Mouse (Mus musculus) liver, embryonic 14.5 days (tissue): ENCODE results near the gene Abca7. TPM values are rescaled to one million over a fixed set of nuclear protein-coding genes. Genes with fewer than 3 reads are reported as not detected.

Source experiments
- ATAC-seq: fragments of 200-750 bp; cut with Nextera tagmentation; 2 replicates; pipeline ENCODE4 v1.8.0; 2017; ENCODE audit warnings: moderate number of reproducible peaks, mild to moderate bottlenecking, moderate library complexity; ENCODE audit not compliant: insufficient read depth
- DNase-seq, 3 experiments: peaks; one replicate each; pipeline ENCODE4 v3.0.0-alpha.2; 2012 to 2013; ENCODE audit warnings: low read depth in 3 of 3, low spot score in 3 of 3
- H3K27ac ChIP-seq: fragments of 300-500 bp; sonication (generic); 2 replicates; pipeline ENCODE4 v1.5.1; 2014; ENCODE audit warnings: moderate library complexity, mild to moderate bottlenecking, control low read depth, inconsistent platforms
- H3K27me3 ChIP-seq: fragments of 300-500 bp; sonication (generic); 2 replicates; pipeline ENCODE4 v1.6.1; 2014; ENCODE audit warnings: mild to moderate bottlenecking, low read length, moderate library complexity; ENCODE audit not compliant: control insufficient read depth, insufficient read depth
- H3K36me3 ChIP-seq: fragments of 300-500 bp; sonication (generic); replicated peaks from 2 replicates; pipeline ENCODE4 v1.6.1; 2014; ENCODE audit warnings: low read depth; ENCODE audit not compliant: control insufficient read depth, insufficient read depth
- H3K4me1 ChIP-seq, 2 experiments: fragments of 200-500 bp in 1 of 2; fragments of 300-500 bp in 1 of 2; sonication (generic) in 1 of 2; replicated peaks; 2 replicates each; pipeline ENCODE4 v1.6.1; 2012 to 2014; ENCODE audit warnings: antibody characterized with exemption in 1 of 2, inconsistent platforms in 1 of 2, low read length in 1 of 2; ENCODE audit not compliant: control insufficient read depth in 2 of 2, insufficient read depth in 2 of 2
- H3K4me2 ChIP-seq: fragments of 300-500 bp; sonication (generic); 2 replicates; pipeline ENCODE4 v1.6.1; 2014; ENCODE audit warnings: low read depth, mild to moderate bottlenecking, control low read depth, moderate library complexity
- H3K4me3 ChIP-seq, 2 experiments: fragments of 200-500 bp in 1 of 2; fragments of 300-500 bp in 1 of 2; sonication (generic) in 1 of 2; 2 replicates each; pipeline ENCODE4 v1.5.1; 2012 to 2014; ENCODE audit warnings: low read depth in 2 of 2, low read length in 2 of 2, mild to moderate bottlenecking in 2 of 2, control low read depth in 1 of 2, inconsistent platforms in 1 of 2, moderate library complexity in 1 of 2; ENCODE audit not compliant: insufficient read depth in 1 of 2
- H3K9ac ChIP-seq: fragments of 300-500 bp; sonication (generic); replicated peaks from 2 replicates; pipeline ENCODE4 v1.6.1; 2014; ENCODE audit warnings: mild to moderate bottlenecking, control low read depth, moderate library complexity
- H3K9me3 ChIP-seq: fragments of 300-500 bp; sonication (generic); 2 replicates; pipeline ENCODE4 v1.6.1; 2016; ENCODE audit warnings: low read length, mixed read lengths; ENCODE audit not compliant: control insufficient read depth
- CTCF ChIP-seq: IDR thresholded peaks from 2 replicates; pipeline ENCODE4 v1.5.1; 2016; ENCODE audit warnings: antibody characterized with exemption, low read depth, control low read depth
- EP300 ChIP-seq: IDR thresholded peaks from 2 replicates; pipeline ENCODE4 v1.6.1; 2016; ENCODE audit warnings: antibody characterized with exemption, low read depth
- WGBS: fragments of 180-500 bp; shearing (Covaris S2); extraction: QIAGEN DNeasy Blood & Tissue Kit; methylation state at CpG from one replicate; pipeline ENCODE4 v1.1.7; 2014; ENCODE audit not compliant: insufficient replicate concordance; 5-methylcytosine and 5-hydroxymethylcytosine counted together
- polyA plus RNA-seq, 2 experiments: library from polyadenylated mRNA; depleted of rRNA in 1 of 2; stranded (reverse) in 1 of 2; unstranded in 1 of 2; fragments of >200 nt; fragmentation: Nextera tagmentation in 1 of 2; extraction: Ambion mirVana in 1 of 2; gene quantifications; 2 replicates each; pipeline versions ENCODE4 v1.2.1 to v1.2.3; 2012 to 2014

The Abca7 gene
- polyA plus RNA-seq (2012; rRNA removed) = 11.2 and 12.7 TPM in 2 replicates
- polyA plus RNA-seq (2014; fragmentation: Nextera tagmentation; extraction: Ambion mirVana) = 4.9 and 6.0 TPM in 2 replicates

- Histone ChIP-seq H3K27ac (peak within 1 kb of the TSS; percentile 95), H3K4me3 (peak within 1 kb of the TSS; percentile 91 to 98), H3K27me3 (no peaks in the 10 kb centered on the region), H3K4me1 (peaks cover 12 to 13% of the 10 kb centered on the region in 2 experiments), H3K4me2 (peak within 1 kb of the TSS; percentile 83), H3K36me3 (peaks cover 10% of the 10 kb centered on the region), H3K9me3 (no peaks in the 10 kb centered on the region; the same call in 1 of the 2 replicates), H3K9ac (peak within 1 kb of the TSS; percentile 96)
- ATAC-seq (peak; percentile 85), DNase-seq (peak; percentile 95 to 96 (median 96))
- TF ChIP-seq EP300 (no peak; the same call in 1 of the 2 replicates), CTCF (peak; percentile 36)
- whole genome bisulfite sequencing = under 1% methylated on average over 34 of the region's 34 CpGs
These were observed at the start of gene Abca7 for GRCm38 (mm10) chr10:79996272-79997033. Gene Abca7 (plus strand): TSS chr10:79996494.

GRCm38 (mm10) chr10:79946752-79947322 lies 49.5 kb upstream of the Abca7 start:
- H3K27me3 ChIP-seq = no peaks in the 10 kb centered on the region
- WGBS = 5% methylated on average over 7 of the region's 7 CpGs
- no peaks in the 10 kb centered on the region for H3K36me3 ChIP-seq
- H3K9me3 ChIP-seq = no peaks in the 10 kb centered on the region
- H3K4me2 ChIP-seq = peak overlapping the region; percentile 27
- no peak overlapping the region; the same call in 1 of the 2 replicates for H3K9ac ChIP-seq
- ATAC-seq (peak; percentile 64), DNase-seq (no peak)
- no peak overlapping the region; a peak in 1 of 4 replicates for H3K4me3 ChIP-seq
- peak overlapping the region; percentile 29 for H3K27ac ChIP-seq
- no peak for TF ChIP-seq CTCF
- TF ChIP-seq EP300 = no peak
- peaks cover 28 to 38% of the 10 kb centered on the region in 2 experiments for H3K4me1 ChIP-seq

- Histone ChIP-seq H3K4me2 (no peak overlapping the region), H3K4me3 (no peak overlapping the region), H3K9me3 (no peaks in the 10 kb centered on the region), H3K36me3 (no peaks in the 10 kb centered on the region), H3K4me1 (peaks cover 28 to 38% of the 10 kb centered on the region in 2 experiments), H3K27ac (no peak overlapping the region), H3K9ac (no peak overlapping the region), H3K27me3 (no peaks in the 10 kb centered on the region)
- TF ChIP-seq CTCF (no peak), EP300 (no peak)
- DNase-seq (no peak), ATAC-seq (no peak)
- WGBS = 62% methylated on average over 6 of the region's 6 CpGs
These were observed 48.8 kb upstream of the Abca7 start for GRCm38 (mm10) chr10:79947502-79947901.

- Histone ChIP-seq H3K27me3 (no peaks in the 10 kb centered on the region), H3K27ac (no peak overlapping the region), H3K4me2 (no peak overlapping the region), H3K9ac (no peak overlapping the region), H3K36me3 (no peaks in the 10 kb centered on the region), H3K4me1 (peaks cover 19 to 23% of the 10 kb centered on the region in 2 experiments), H3K4me3 (no peak overlapping the region), H3K9me3 (no peaks in the 10 kb centered on the region)
- ATAC-seq (no peak), DNase-seq (no peak)
- WGBS = 73% methylated on average over 4 of the region's 4 CpGs
- TF ChIP-seq CTCF (no peak), EP300 (no peak)
These were observed 46.4 kb upstream of the Abca7 start for GRCm38 (mm10) chr10:79949873-79950272.

- no peak for TF ChIP-seq EP300
- no peak for TF ChIP-seq CTCF
- no peaks in the 10 kb centered on the region for H3K36me3 ChIP-seq
- no peaks in the 10 kb centered on the region for H3K9me3 ChIP-seq
- H3K4me1 ChIP-seq = peaks cover 14 to 17% of the 10 kb centered on the region in 2 experiments
- ATAC-seq (no peak), DNase-seq (no peak)
- H3K9ac ChIP-seq = no peak overlapping the region
- no peak overlapping the region for H3K27ac ChIP-seq
- no peaks in the 10 kb centered on the region for H3K27me3 ChIP-seq
- H3K4me2 ChIP-seq = no peak overlapping the region
- H3K4me3 ChIP-seq = no peak overlapping the region
- 83% methylated on average over 18 of the region's 18 CpGs for WGBS
These were observed 45.6 kb upstream of the Abca7 start for GRCm38 (mm10) chr10:79950661-79951060.
